Mouse (Mus musculus) heart, adult 2 months (tissue): Measurements from ENCODE around the gene Tcf20. TPM values are rescaled to one million over a fixed set of nuclear protein-coding genes. Genes with fewer than 3 reads are reported as not detected.

Experiments
- DNase-seq, 2 experiments: peaks; one replicate each; pipeline ENCODE4 v3.0.0; 2021
- H3K27ac ChIP-seq: fragments of 200-600 bp; 2 replicates; pipeline ENCODE4 v1.8.1; 2022
- H3K27me3 ChIP-seq: fragments of 200-500 bp; 2 replicates; pipeline ENCODE4 v1.6.1; 2012; ENCODE audit warnings: mild to moderate bottlenecking, low read length, inconsistent platforms, mixed read lengths; ENCODE audit not compliant: control insufficient read depth, insufficient read depth
- H3K36me3 ChIP-seq: fragments of 200-500 bp; 2 replicates; pipeline ENCODE4 v1.6.1; 2012; ENCODE audit warnings: low read length, inconsistent platforms; ENCODE audit not compliant: control insufficient read depth, insufficient read depth
- H3K4me1 ChIP-seq: fragments of 200-500 bp; 2 replicates; pipeline ENCODE4 v1.6.1; 2011; ENCODE audit warnings: low read length; ENCODE audit not compliant: control insufficient read depth, insufficient read depth
- H3K4me3 ChIP-seq: fragments of 200-600 bp; 2 replicates; pipeline ENCODE4 v1.8.1; 2022
- H3K79me2 ChIP-seq: fragments of 200-500 bp; replicated peaks from 2 replicates; pipeline ENCODE4 v1.6.1; 2012; ENCODE audit warnings: mild to moderate bottlenecking, inconsistent platforms, low read length, moderate library complexity, mixed read lengths; ENCODE audit not compliant: control insufficient read depth, insufficient read depth
- H3K9ac ChIP-seq: fragments of 200-500 bp; 2 replicates; pipeline ENCODE4 v1.6.1; 2012; ENCODE audit warnings: low read depth, mild to moderate bottlenecking, control low read depth, inconsistent platforms, low read length, mixed read lengths
- CTCF ChIP-seq: fragments of 200-600 bp; IDR thresholded peaks from 2 replicates; pipeline ENCODE4 v1.8.1; 2022; ENCODE audit warnings: antibody characterized with exemption, mild to moderate bottlenecking, moderate library complexity
- EP300 ChIP-seq: fragments of 200-500 bp; IDR thresholded peaks from 2 replicates; pipeline ENCODE4 v1.6.1; 2011; ENCODE audit warnings: low read depth, low read length, control low read depth; ENCODE audit not compliant: insufficient read depth
- POLR2A ChIP-seq: fragments of 200-500 bp; IDR thresholded peaks from 2 replicates; pipeline ENCODE4 v1.6.1; 2011; ENCODE audit warnings: mild to moderate bottlenecking, low read depth, low read length, control low read depth; ENCODE audit not compliant: insufficient read depth
- WGBS: fragments of 180-500 bp; shearing (Covaris S2); methylation state at CpG from one replicate; pipeline ENCODE4 v1.1.7; 2018; 5-methylcytosine and 5-hydroxymethylcytosine counted together
- intact Hi-C: fragments of 180-260 bp; cut with DNase I; formaldehyde crosslinking; loops from one replicate; pipeline ENCODE4 v1.15.1; 2025
- polyA plus RNA-seq: library from polyadenylated mRNA; depleted of rRNA; stranded (reverse); fragments of >200 nt; gene quantifications from 2 replicates; pipeline ENCODE4 v1.2.3, GENCODE M21; 2012
- total RNA-seq, 2 experiments: library from RNA; stranded (reverse); gene quantifications; 2 replicates each; pipeline ENCODE4 v1.2.3; 2021

Tcf20 gene
- total and polyA plus RNA-seq, 3 experiments: 6.6 to 60.8 (median 60.1) TPM

- Histone ChIP-seq H3K27me3 (no peaks in the 10 kb centered on the region), H3K36me3 (no peaks in the 10 kb centered on the region), H3K9ac (no peak overlapping the region), H3K4me1 (peaks cover 1% of the 10 kb centered on the region; the same call in 1 of the 2 replicates), H3K4me3 (no peak overlapping the region), H3K79me2 (no peaks in the 10 kb centered on the region), H3K27ac (no peak overlapping the region)
- WGBS: 68% methylated on average over 8 of the region's 8 CpGs
- DNase-seq: no peak
- intact Hi-C loops: no loop called here
- no peak for TF ChIP-seq EP300
- TF ChIP-seq CTCF: no peak
- TF ChIP-seq POLR2A: no peak
These were observed 22.8 kb upstream of the Tcf20 start for GRCm38 (mm10) chr15:83010423-83010822.

DNA sequence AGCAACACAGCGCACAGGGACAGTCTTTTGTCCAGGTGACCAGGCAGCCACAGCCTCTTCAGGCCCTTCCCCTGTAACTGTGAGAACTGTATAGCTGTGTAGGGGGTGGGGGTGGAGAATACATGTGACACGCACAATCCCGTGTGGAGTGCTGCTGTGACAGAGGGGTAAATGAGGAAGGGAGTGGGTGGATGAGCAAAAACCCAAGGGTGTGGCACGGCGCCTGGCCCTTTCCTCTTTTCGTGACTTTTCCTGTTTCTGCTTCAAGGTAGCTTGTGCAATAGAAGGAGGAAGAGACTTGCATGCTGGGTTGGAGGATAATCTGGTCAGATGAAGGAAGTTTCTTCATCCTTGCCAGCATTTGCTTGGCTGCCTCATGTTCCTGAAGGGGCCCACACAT is 21.9 kb upstream of the Tcf20 start:
- peak in 1 of 2 experiments; percentile 63 for DNase-seq
- WGBS: 61% methylated on average over 6 of the region's 6 CpGs

GRCm38 (mm10) chr15:83008761-83009423 is 21.2 kb upstream of the Tcf20 start:
- Histone ChIP-seq H3K27ac (no peak overlapping the region), H3K4me3 (no peak overlapping the region), H3K36me3 (no peaks in the 10 kb centered on the region), H3K4me1 (peaks cover 1% of the 10 kb centered on the region; the same call in 1 of the 2 replicates), H3K27me3 (no peaks in the 10 kb centered on the region), H3K9ac (no peak overlapping the region), H3K79me2 (no peaks in the 10 kb centered on the region)
- peak in 1 of 2 experiments; percentile 43 for DNase-seq
- WGBS: 66% methylated on average over 13 of the region's 13 CpGs
- intact Hi-C loops: no loop called here
- no peak for TF ChIP-seq EP300
- no peak for TF ChIP-seq POLR2A
- TF ChIP-seq CTCF: no peak

More for the DNA sequence above, 21.9 kb upstream of the Tcf20 start:
- Histone ChIP-seq H3K4me3 (no peak overlapping the region), H3K79me2 (no peaks in the 10 kb centered on the region), H3K27ac (no peak overlapping the region), H3K4me1 (peaks cover 1% of the 10 kb centered on the region; the same call in 1 of the 2 replicates), H3K9ac (no peak overlapping the region), H3K27me3 (no peaks in the 10 kb centered on the region), H3K36me3 (no peaks in the 10 kb centered on the region)
- intact Hi-C loops: no loop called here
- TF ChIP-seq POLR2A: no peak
- no peak for TF ChIP-seq EP300
- no peak for TF ChIP-seq CTCF

GRCm38 (mm10) chr15:83007346-83007920 is 19.8 kb upstream of the Tcf20 start:
- peaks cover 1% of the 10 kb centered on the region; the same call in 1 of the 2 replicates for H3K4me1 ChIP-seq
- H3K27me3 ChIP-seq: no peaks in the 10 kb centered on the region
- H3K36me3 ChIP-seq: no peaks in the 10 kb centered on the region
- H3K9ac ChIP-seq: no peak overlapping the region
- DNase-seq: no peak
- WGBS: 77% methylated on average over 15 of the region's 15 CpGs
- intact Hi-C loops: no loop called here
- no peak for TF ChIP-seq POLR2A
- no peak for TF ChIP-seq EP300
- no peak for TF ChIP-seq CTCF
- H3K27ac ChIP-seq: no peak overlapping the region
- no peaks in the 10 kb centered on the region for H3K79me2 ChIP-seq
- H3K4me3 ChIP-seq: no peak overlapping the region

- Histone ChIP-seq H3K4me3 (no peak overlapping the region), H3K79me2 (no peaks in the 10 kb centered on the region), H3K27ac (no peak overlapping the region), H3K4me1 (no peaks in the 10 kb centered on the region), H3K36me3 (no peaks in the 10 kb centered on the region), H3K9ac (no peak overlapping the region), H3K27me3 (no peaks in the 10 kb centered on the region)
- no peak for DNase-seq
- intact Hi-C loops: no loop called here
- WGBS: 64% methylated on average over 12 of the region's 12 CpGs
- TF ChIP-seq POLR2A (no peak), CTCF (no peak), EP300 (no peak)
These were observed 15.2 kb upstream of the Tcf20 start for GRCm38 (mm10) chr15:83002665-83003548.

GRCm38 (mm10) chr15:82998811-82999221 is 11.1 kb upstream of the Tcf20 start:
- intact Hi-C loops: no loop called here
- TF ChIP-seq POLR2A (no peak), CTCF (no peak), EP300 (no peak)

More at GRCm38 (mm10) chr15:82998811-82999221, 11.1 kb upstream of the Tcf20 start:
- Histone ChIP-seq H3K79me2 (no peaks in the 10 kb centered on the region), H3K9ac (no peak overlapping the region), H3K4me3 (no peak overlapping the region), H3K27me3 (no peaks in the 10 kb centered on the region), H3K27ac (no peak overlapping the region), H3K36me3 (no peaks in the 10 kb centered on the region), H3K4me1 (no peaks in the 10 kb centered on the region)
- peak in 1 of 2 experiments; percentile 13 for DNase-seq
- WGBS: 86% methylated on average over 6 of the region's 6 CpGs
